Mouse (Mus musculus): ENCODE measurements at regions not wholly inside any gene's neighbourhood (a gene's known extent, or its start where the extent isn't known, plus 50 kb on each side); places are given as distances from the start of the nearest gene placed in this dataset.

DNA sequence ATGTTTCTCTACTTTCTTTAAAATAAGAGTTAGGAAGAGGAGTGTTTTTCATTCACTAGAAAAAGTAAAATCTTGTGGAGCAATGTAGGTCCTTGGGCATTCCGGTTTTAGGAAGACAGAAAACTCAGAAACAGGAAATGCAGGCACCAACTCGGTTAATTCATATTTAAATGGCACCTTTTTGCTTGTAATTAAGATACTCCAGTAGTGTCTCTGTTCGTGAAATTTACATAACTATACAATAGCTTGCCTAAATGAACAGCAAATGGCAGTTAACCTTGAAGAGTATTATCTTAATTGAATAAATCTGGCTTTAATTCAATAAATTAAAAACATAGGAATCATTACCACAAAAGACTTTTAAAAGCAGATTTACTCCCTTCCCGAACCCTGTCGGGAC, 100.9 kb upstream of the Id4 start:
- H3K4me3 ChIP-seq (ENCODE audit: insufficient read depth, low read length), result no peak overlapping the region
- TF ChIP-seq POLR2A (IDR thresholded peaks at IDR 0.05; ENCODE audit: low read depth, low read length) (no peak), CTCF (IDR thresholded peaks at IDR 0.05; ENCODE audit: borderline replicate concordance, insufficient read depth, low read length) (no peak)
- H3K27ac ChIP-seq (ENCODE audit: insufficient read depth, low read length), result no peak overlapping the region
- H3K4me1 ChIP-seq (ENCODE audit: control insufficient read depth, insufficient read depth, low read length), result peaks cover 3% of the 10 kb centered on the region; the same call in 1 of the 2 replicates

DNA sequence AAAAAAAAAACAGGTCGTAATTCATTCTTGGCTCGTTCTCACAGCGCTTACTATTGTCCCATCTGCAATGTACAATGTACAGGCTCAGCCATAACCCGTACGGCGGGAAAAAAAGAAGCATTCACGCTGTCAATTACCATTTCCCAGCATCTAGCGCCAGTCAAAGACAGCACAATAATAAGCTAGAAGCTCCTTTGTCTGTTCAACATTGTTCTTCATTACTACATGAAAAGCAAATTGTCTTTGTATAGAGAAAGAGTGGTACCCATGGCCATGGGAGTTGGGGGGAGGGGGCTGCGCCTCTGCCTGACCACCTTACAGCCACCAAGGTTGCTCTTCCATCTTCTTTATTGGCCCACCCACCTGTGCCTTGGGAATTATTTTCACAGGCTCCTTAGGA, 99.7 kb upstream of the Id4 start:
- no peak for TF ChIP-seq POLR2A (IDR thresholded peaks at IDR 0.05; ENCODE audit: low read depth, low read length)
- TF ChIP-seq CTCF (IDR thresholded peaks at IDR 0.05; ENCODE audit: borderline replicate concordance, insufficient read depth, low read length), result no peak
- Histone ChIP-seq H3K4me3 (ENCODE audit: insufficient read depth, low read length) (no peak overlapping the region), H3K4me1 (ENCODE audit: control insufficient read depth, insufficient read depth, low read length) (peaks cover 3% of the 10 kb centered on the region; the same call in 1 of the 2 replicates), H3K27ac (ENCODE audit: insufficient read depth, low read length) (no peak overlapping the region)

DNA sequence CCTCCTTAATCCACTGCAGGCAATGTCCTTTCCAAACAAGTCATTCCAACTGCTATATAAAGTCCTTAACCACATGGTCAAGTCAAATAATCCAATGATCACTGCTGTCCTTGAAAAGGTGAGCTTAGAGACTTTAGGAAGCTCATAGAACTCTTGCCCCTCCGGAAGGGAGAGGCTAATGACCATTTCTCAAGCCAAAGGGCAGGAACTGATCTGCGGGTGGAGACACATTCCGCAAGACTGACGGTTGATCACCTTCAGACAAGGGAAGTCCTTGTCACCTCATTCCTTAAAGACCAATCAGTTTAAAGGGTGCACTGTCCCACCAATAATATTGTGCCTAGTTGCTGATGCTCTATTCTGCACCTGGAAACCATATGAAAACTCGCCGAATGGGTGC, 96.4 kb upstream of the Id4 start:
- no peak overlapping the region for H3K4me3 ChIP-seq (ENCODE audit: insufficient read depth, low read length)
- TF ChIP-seq CTCF (IDR thresholded peaks at IDR 0.05; ENCODE audit: borderline replicate concordance, insufficient read depth, low read length) (no peak), POLR2A (IDR thresholded peaks at IDR 0.05; ENCODE audit: low read depth, low read length) (no peak)
- no peak overlapping the region for H3K27ac ChIP-seq (ENCODE audit: insufficient read depth, low read length)
- H3K4me1 ChIP-seq (ENCODE audit: control insufficient read depth, insufficient read depth, low read length), result peaks cover 2% of the 10 kb centered on the region; the same call in 1 of the 2 replicates

DNA sequence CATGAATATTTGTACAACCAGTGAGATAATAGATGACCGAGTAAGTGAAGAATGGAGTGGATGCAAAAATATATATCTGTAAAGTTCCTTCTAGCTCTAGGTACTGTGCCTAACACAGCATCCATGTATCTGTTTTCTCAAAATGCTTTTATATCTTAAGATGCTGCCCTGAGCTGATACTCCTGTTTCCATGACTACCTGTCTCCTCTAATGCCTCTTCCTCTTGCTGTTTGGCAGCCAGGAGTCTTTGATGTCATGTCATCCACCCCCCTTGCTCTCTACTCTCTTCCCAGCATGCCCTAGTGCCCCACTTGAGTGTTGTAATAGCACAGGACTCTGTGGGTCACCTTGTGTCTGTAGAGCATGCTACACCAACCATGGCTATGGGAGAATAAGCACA, 95.2 kb upstream of the Id4 start:
- Histone ChIP-seq H3K4me3 (ENCODE audit: insufficient read depth, low read length) (no peak overlapping the region), H3K4me1 (ENCODE audit: control insufficient read depth, insufficient read depth, low read length) (no peaks in the 10 kb centered on the region), H3K27ac (ENCODE audit: insufficient read depth, low read length) (no peak overlapping the region)
- TF ChIP-seq CTCF (IDR thresholded peaks at IDR 0.05; ENCODE audit: borderline replicate concordance, insufficient read depth, low read length) (no peak), POLR2A (IDR thresholded peaks at IDR 0.05; ENCODE audit: low read depth, low read length) (no peak)

DNA sequence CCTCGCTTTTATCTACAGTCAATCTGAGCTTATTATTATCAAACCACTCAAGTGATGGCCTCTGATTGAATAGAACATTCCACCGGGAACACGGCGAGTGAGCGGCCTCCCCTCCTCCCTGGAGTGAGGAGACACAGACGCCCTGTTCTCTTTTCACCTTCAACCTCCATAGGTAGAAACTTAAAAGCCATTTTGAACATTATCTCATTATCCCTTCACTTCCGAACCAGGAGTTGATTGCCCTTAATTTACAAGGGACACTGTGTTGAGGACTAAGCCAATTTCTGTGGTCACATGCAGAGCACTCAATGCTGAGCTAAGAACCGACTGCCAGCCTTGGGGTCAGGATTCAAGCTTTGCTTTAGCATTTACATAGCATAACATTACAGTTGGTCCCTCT, 93.1 kb upstream of the Id4 start:
- TF ChIP-seq CTCF (IDR thresholded peaks at IDR 0.05; ENCODE audit: borderline replicate concordance, insufficient read depth, low read length) (no peak), POLR2A (IDR thresholded peaks at IDR 0.05; ENCODE audit: low read depth, low read length) (no peak)
- Histone ChIP-seq H3K4me3 (ENCODE audit: insufficient read depth, low read length) (no peak overlapping the region), H3K27ac (ENCODE audit: insufficient read depth, low read length) (no peak overlapping the region), H3K4me1 (ENCODE audit: control insufficient read depth, insufficient read depth, low read length) (no peaks in the 10 kb centered on the region)

DNA sequence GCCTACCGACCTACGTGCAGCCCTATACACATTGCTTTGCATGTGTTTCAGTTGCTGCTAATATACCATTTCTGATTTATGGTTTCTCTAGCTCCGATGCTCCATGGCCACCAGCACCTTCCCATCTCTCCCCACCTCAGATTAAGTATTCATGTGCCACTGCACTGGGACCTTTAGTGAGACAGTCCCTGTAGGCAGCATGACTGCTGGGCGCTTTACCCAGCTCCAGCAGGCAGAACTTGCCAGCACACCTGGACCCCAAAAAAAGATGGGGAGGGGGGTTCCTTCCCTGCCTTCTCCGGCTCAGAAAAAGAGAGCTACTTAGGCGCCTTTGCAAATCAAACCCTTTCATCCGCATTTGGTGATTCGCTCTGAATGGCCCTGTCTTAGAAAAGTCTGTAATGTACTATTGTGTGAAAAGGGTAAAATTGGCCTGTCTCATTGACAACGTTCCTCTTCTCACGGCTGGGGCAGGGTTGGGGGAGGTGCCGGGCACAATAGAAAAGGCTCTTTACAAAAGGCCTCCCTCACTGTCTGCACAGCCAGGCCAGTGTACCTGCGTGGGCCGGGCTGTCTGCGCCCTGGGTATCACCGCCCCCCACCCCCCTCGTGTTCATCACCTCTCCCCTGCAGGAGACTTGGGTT, 89.6 kb upstream of the Id4 start:
- TF ChIP-seq POLR2A (IDR thresholded peaks at IDR 0.05; ENCODE audit: low read depth, low read length), result no peak
- TF ChIP-seq CTCF (IDR thresholded peaks at IDR 0.05; ENCODE audit: borderline replicate concordance, insufficient read depth, low read length), result no peak
- Histone ChIP-seq H3K27ac (ENCODE audit: insufficient read depth, low read length) (no peak overlapping the region), H3K4me1 (ENCODE audit: control insufficient read depth, insufficient read depth, low read length) (no peaks in the 10 kb centered on the region), H3K4me3 (ENCODE audit: insufficient read depth, low read length) (no peak overlapping the region)

DNA sequence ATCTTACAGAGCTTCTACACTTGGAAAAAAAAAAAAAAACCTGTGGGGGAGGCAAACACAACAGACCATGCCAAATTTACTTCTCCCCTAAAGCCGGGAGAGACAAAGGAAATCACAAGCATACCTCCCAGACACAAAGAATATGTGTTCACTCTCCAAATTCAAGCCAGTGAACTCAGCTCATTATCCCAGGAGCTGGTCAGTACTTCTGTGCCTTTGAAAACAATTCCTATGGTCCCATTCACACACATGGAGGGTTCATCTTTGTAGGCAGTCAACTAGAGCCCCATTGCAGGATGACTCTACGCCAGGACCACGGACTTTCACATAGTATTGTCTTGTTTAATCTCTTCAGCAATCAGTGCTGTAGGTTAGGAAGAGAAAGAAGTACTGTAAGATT, 89.0 kb upstream of the Id4 start:
- H3K4me3 ChIP-seq (ENCODE audit: insufficient read depth, low read length), result no peak overlapping the region
- TF ChIP-seq CTCF (IDR thresholded peaks at IDR 0.05; ENCODE audit: borderline replicate concordance, insufficient read depth, low read length) (no peak), POLR2A (IDR thresholded peaks at IDR 0.05; ENCODE audit: low read depth, low read length) (no peak)

DNA sequence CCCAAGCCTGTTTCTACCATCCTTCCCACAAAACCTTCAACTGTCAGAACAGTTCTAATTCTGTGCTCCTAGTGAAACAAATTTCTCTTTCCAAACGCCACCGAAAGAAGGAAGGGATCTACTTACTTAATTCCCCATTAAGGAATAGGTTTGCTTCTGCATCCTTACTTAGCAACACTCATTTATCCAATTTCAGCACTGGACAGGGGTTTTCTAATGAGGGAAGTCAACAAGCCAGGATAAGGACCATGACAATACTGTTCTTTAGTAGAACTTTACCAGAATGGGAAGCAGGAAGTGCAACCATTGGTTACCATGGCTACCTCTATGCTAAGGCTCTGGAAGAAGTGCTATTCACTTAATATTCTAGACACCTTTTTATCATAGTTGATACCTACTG, 68.6 kb upstream of the Id4 start:
- TF ChIP-seq CTCF (IDR thresholded peaks at IDR 0.05; ENCODE audit: borderline replicate concordance, insufficient read depth, low read length) (no peak), POLR2A (IDR thresholded peaks at IDR 0.05; ENCODE audit: low read depth, low read length) (no peak)
- Histone ChIP-seq H3K4me3 (ENCODE audit: insufficient read depth, low read length) (no peak overlapping the region), H3K4me1 (ENCODE audit: control insufficient read depth, insufficient read depth, low read length) (no peaks in the 10 kb centered on the region), H3K27ac (ENCODE audit: insufficient read depth, low read length) (no peak overlapping the region)

More for the DNA sequence above, 89.0 kb upstream of the Id4 start:
- Histone ChIP-seq H3K4me1 (ENCODE audit: control insufficient read depth, insufficient read depth, low read length) (no peaks in the 10 kb centered on the region), H3K27ac (ENCODE audit: insufficient read depth, low read length) (no peak overlapping the region)

DNA sequence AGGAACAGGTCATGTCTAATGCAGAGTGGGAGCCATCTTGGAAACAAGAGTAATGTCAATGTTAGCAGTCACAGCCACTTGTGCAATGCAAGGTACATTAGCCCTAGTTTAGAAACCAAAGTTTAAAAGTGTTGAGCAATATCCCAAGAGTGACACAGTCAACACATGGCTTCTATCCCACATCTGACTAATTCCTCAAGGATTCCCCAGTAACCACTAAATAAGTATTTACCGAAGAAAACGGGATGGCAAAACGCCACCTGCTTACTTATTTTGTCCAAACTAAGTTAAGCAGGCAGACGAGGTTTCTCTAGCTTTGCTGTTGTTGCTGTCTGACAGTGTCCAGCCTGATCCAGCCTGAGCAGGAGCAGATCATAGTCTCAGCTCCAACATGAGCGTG, 67.1 kb upstream of the Id4 start:
- no peak overlapping the region for H3K27ac ChIP-seq (ENCODE audit: insufficient read depth, low read length)
- TF ChIP-seq POLR2A (IDR thresholded peaks at IDR 0.05; ENCODE audit: low read depth, low read length) (no peak), CTCF (IDR thresholded peaks at IDR 0.05; ENCODE audit: borderline replicate concordance, insufficient read depth, low read length) (no peak)
- H3K4me3 ChIP-seq (ENCODE audit: insufficient read depth, low read length), result no peak overlapping the region
- no peaks in the 10 kb centered on the region for H3K4me1 ChIP-seq (ENCODE audit: control insufficient read depth, insufficient read depth, low read length)

DNA sequence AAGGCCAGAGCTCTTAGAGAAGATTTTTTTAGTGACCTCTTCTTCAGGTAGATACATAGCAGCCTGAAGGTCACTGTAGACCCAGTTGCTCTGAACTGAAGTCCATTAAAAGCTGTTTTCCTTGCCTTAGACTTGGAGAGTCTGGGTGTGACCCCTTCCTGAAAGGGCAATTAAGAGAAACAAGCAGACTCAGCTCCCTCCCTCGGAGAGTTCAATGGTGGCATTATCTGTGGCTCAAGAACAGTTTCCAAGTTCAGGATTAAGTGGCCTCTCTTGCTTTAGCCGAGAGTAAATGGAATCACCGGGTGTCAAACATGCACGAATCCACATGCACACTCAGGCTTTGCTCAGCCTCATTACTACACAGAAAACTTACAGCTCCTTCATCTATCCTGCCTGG, 53.2 kb upstream of the Id4 start:
- Histone ChIP-seq H3K27ac (ENCODE audit: insufficient read depth, low read length) (no peak overlapping the region), H3K4me1 (ENCODE audit: control insufficient read depth, insufficient read depth, low read length) (no peaks in the 10 kb centered on the region), H3K4me3 (ENCODE audit: insufficient read depth, low read length) (no peak overlapping the region)
- no peak for TF ChIP-seq CTCF (IDR thresholded peaks at IDR 0.05; ENCODE audit: borderline replicate concordance, insufficient read depth, low read length)
- TF ChIP-seq POLR2A (IDR thresholded peaks at IDR 0.05; ENCODE audit: low read depth, low read length), result no peak
